Mouse (Mus musculus): ENCODE results near the gene Sdk1.

Sdk1 gene

DNA sequence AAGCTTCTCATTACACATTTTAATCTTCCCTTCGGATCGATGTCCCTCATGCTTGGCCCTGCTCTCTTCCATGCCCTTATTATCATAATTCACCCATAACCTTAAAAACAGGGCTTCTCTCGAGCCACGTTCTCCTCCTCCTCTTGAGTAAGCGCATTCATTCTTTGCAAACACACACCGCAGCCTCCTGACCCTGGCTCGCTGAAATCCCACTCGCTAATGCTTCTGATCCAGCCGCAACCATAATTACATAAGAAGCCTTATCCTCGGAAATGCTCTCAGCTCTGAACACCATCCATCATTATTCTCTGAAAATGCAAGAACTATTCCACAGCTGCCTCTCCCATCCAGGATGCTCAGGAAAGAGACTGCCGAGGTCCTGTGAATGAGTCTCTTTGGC, 866.1 kb downstream of the Sdk1 start:
- intact Hi-C loops (cut with DNase I): no loop called here

DNA sequence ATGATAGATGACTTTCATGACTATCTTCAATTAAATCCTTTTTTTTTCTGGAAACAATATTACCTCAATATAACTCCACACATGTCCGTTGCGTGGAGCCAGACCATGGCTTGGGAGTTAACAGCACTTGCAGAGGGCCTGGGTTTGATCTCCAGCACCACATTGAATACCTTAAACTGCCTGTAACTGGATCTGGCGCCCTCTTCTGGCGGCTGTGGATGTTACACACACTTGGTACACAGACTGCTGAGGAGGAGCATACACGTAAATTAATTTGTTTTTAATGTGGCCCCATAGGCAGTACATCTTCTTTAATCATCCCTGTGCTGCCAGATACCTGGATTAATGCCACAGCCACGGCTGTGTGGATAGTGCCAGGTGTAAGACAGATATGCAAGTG, 870.7 kb downstream of the Sdk1 start:
- intact Hi-C loops (cut with DNase I): no loop called here

DNA sequence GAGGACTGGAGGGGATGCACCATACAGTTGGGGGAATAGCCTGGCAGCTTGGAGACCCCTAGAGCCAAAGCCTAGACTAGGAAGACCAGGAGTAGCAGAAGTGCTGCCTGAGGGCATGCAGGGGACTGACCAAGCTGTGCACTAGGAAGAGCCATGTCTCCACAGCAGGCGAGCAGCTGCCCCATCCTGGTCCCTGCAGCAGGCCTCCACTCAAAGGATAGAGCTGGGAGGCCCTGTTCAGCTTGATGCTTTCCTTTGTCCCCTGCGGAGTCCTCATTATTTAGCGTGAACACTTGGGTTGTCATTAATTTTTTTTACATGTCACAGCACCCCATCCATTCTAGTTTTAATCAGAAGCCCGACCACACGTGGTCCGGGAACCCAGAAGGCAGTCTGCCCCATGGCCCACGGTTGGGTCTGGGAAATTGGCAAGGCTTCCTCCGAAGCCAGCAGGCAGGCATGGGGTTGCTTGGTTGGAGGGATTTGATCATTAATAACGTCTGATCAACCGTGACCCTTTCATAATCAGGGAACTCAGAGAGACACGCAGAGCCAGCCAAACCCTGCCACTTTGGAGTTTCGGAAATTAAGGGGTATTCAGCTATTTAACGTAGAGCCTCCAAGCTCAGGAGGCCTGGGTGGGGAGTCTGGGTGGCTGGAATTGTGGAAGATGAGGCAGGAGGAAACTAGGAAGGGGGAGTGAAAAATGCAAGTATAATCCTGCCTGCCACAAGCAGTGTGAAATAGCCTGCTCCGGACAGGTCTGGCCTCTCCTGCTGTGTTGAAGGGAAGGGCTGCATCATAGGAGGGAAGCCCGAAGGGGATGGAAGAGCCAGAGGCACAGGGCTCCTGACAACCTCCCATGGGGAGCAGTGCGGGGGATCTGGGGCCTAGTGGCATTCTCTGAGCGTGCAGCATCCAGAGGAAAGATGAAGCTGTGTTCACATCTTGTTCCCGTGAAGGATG, 872.2 kb downstream of the Sdk1 start:
- intact Hi-C loops (cut with DNase I): no loop called here

DNA sequence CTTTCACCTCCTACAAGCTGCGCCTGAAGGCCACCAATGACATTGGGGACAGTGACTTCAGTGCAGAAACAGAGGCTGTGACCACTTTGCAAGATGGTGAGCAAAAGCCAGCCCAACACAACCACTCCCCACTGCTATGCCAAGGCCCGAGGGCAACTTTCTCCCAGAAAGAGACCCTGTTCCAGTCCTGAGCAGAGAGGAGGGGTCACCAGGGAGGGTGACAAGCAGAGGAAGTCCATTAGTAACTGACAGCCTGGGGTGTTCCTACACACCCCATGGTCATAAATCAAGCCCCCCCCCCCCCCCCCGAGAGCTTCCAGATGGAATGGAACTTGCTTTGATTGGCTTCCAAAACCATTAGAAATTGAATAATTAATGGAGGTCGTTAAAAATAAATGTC, 886.5 kb downstream of the Sdk1 start:
- intact Hi-C loops (cut with DNase I): no loop called here

DNA sequence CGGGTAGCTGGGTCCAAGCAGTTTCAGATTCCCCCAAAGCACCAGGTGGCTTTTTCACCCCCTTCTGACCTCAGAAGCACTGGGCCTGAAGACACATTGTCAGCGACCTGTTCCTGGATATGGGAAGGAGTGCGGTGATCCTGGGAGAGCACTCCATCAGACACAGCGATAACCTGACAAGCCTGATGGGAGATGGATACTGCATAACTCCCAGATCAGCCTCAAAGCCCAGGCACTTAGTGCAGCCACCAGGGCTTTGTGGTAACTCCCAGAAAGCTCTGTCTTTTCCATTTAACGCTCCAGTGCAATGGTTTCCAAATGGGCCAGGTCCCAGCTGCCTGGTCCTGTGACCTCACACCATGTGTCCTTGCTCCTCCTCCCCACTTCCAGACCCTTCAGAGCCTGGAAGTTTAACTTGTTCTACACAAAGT, 886.9 kb downstream of the Sdk1 start:
- intact Hi-C loops (cut with DNase I): no loop called here

DNA sequence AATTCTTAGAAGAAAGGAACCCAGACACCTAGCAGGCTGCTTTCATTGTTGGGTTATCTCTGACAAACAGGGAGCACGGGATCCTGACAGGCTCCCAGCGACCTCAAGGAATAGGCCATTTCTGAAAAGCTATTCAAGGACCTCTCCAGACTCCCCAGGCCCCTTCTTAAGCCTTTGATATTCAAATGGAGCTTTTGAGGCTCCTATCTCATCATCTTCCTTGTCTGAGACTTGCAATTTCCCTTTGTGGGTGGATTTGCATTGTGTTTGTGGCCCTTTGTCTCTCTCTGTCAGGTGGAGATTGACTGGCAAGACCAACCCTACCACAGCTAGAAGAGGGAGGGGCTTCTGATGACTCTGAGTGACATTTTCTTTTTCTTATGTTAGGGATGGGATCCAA, 888.7 kb downstream of the Sdk1 start:
- intact Hi-C loops (cut with DNase I): no loop called here

DNA sequence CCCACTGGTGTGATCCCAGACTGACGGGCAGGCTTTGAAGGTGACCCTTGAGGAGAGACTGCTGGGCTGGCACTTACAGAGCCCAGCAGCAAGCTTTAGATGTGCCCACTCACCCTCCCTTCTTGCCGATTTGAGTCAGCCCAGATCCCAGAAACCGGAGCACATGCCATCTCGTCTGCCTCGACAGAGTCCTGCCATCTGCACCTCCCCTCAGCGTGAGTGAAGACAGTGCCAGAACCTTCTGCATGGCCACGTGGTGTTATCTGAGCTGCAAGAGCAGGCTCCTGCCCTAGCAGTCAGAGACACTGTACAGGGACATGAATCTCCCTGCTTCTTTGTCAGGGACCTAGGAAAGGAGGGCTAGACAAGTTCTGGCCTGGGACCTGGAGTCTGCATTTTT, 898.7 kb downstream of the Sdk1 start:
- intact Hi-C loops (cut with DNase I): no loop called here

DNA sequence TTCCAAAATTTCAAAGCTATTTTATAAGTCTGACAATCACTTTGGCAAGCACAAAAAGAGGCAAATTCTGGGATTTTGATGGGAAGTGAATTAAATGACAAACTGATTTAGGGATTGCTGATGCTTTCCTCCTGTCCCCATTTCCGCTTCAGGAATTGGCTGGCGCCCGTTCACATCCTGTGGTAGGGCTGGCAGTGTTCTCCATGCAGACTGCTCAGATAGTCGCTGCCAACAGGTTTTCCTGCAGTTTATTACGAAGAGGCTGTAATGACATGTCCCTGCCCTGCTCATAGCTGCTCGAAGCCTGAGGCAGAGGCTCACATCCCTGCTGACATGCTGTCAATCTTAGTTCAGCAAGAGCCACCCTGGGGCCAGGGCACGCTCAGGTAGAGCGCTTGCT, 908.3 kb downstream of the Sdk1 start:
- intact Hi-C loops (cut with DNase I): no loop called here

DNA sequence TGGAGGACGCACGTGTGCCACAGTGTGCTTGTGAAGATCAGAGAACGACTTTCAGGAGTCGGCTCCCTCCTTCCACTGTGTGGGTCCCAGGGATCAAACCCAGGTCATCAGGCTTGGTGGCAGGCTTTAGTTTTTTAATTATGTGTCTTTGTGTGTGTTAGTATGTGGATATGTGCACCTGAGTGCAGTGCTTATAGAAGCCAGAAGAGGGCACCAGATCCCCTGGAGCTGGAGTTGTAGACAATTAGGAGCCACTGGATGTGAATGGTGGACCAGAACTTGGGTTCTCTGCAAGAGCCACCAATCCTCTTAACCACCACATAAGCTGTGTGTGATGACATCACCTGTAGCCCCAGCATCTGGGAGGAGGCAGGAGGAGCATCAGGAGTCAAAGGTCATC, 909.5 kb downstream of the Sdk1 start:
- intact Hi-C loops (cut with DNase I): no loop called here

DNA sequence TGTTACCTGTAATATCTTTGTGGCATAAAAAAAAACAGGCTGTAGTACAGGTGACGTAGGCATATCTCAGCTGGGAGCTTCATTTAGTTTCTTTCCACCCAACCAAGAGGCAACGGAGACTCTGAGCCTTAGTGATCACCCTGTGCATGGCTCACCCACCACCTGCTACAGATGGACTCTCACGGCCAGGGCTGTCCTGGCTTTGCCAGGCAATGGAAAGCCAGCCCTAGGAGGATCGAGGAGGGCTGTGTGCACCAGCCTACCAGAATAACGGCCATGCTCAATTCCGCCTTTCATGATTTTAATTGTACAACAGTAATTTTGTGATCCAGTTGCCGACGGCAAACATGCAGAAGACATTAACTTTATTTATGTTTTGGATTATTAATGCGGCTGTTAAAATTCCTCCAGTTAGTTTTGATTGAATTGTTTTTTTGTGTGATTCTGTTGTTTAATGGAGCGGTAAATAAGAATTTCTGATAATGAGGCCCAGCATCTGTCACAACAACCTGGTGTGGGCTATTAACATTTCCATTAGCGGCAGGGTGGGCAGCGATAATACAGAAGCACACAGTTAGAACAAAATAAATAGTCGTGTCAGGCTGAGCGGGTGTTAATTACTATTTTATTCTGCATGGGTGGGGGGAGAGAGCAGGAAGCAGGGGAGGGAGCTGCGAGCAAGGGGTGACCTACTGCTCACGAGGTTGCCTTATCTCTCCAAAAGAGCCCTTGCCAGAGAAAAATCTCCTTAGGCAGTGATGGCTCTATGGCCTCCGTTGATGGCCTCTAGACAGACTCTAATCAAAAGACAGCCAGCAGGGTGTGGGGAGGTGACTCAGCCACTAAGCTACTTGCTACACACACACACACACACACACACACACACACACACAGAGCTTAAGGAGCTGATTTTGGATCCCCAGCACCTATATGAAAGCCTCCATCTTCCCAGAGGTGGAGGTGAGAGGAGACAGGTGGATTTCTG, 915.9 kb downstream of the Sdk1 start:
- intact Hi-C loops (cut with DNase I): no loop called here

DNA sequence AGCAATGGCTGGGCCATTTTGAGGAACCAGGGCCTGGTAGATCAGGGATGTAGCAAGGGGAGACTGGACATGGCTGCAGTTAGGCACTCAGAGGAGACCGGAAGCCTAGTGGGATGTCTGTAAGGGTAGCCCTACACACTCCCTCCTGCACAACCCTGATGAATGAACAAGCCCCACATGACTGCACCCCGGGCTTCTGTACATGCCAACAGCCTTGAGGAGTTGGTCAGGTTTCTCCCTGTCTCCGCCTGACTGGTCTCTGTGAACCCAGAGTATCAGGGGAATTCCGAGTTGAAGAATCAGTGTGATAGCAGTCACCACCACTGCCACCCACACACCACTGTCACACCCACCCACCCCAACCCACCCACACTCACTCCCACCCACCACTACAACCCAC, 922.2 kb downstream of the Sdk1 start:
- intact Hi-C loops (cut with DNase I): no loop called here

DNA sequence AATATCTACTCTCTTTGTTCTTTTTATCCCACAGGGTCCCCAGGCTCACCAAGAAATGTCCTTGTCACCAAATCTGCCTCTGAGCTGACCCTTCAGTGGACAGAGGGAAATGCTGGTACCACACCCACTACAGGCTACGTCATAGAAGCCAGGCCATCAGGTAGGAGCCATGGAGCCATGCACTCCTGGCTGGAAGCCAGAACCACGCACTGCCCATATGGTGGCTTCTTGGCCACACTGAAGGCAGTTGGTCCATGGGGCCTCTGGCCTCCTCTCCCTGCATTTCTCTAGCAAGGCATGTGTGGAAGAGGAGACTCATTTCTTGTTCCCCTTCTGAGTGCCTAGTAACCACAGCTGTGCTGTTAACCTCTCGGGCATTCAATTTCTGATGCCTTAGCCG, 932.3 kb downstream of the Sdk1 start:
- intact Hi-C loops (cut with DNase I): no loop called here

DNA sequence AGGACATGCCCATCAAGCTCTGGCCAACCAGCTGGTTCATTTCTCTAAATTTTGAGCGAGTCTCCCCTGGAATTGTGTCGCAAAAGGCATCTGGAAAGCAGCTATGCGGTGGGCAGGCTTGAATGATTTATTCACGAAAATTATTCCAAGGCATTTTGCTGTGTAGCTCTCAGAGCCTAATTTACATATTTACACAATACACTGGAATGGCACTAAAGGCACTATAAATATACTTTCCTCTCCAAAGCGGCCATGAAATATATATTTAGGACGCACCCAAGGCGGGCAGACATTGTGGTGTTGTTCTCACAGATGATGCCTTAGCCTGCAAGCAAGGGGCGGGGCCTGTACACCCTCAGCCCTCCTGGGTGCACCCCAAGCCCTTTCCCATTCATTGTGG, 936.9 kb downstream of the Sdk1 start:
- intact Hi-C loops (cut with DNase I): no loop called here

DNA sequence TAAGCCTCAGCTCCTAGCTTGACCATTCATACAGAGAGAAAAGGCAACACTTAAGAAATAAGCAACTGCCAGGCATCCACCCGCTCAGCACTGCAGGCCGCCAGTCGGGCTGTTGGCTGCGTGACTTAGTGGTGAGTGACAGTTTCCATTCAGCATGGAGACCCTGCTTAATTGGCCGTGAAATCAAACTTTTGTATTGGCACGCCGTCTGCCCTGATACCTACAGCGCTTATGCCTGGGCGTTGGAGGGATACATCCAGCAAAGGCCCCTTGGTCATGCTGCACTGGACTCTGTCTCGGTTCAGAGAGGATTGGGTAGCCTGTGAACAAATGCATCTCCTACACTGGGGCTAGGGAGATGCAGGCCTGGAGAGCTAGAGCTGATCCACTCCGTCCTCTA, 938.0 kb downstream of the Sdk1 start:
- intact Hi-C loops (cut with DNase I): no loop called here

DNA sequence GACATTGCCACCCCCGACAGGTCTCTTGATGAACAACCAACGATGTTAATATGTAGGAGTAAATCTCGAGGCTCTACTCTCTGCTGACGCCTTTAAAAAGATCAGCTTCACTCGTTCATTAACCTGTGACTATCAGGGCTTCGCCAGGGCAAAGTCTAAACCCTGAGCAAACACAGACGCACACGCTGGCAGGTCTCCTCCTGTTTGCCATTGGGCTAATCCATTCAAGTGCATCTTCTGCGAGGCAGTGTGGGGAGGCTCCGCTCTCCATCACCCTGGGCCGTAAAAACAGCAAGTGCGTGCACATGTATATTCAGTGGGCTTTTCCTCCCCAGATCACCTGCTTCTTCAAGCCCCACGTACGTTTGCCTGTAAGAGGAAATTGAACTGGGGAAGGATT, 940.6 kb downstream of the Sdk1 start:
- intact Hi-C loops (cut with DNase I): no loop called here

DNA sequence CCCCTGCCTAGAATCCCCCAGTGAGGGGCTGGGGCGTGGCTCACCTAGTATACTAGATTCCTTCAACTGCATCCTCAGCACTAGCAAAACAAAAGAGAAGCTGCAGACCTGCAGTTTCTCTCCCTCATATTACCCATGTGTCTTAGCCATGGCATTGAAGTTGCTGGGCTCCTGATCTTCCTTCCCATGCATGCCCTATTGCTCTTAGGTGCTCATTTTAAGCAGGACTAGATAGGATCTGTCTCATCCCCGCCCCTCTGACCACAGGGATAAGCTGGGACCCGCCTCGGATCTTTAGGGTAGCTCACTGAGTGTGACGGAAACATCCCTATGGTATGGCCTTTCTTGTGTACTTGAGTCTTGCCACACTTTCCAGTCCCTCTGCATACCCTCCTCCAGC, 947.5 kb downstream of the Sdk1 start:
- intact Hi-C loops (cut with DNase I): no loop called here

DNA sequence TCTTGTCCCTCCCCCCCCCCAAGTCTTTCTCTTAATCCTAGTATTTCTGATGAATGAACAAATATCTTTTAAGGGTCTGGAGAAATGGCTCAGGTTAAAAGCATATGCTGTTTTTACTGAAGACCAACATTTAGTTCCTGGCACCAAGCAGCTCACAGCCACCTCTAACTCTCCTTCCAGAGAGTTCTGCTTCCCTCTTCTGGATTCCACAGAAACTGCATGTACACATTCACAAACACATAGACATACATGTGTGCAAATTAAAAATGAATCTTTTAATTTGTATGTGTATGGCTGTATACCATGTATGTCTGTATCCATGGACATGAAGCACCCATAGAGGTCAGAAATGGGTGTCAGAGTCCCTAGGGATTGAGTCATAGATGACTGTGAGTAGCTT, 968.6 kb downstream of the Sdk1 start:
- intact Hi-C loops (cut with DNase I): loop anchor here (5.0 to 10.0 kb wide), 2 partner anchors 223 to 1115 kb away; no protein-coding TSS in a partner anchor

DNA sequence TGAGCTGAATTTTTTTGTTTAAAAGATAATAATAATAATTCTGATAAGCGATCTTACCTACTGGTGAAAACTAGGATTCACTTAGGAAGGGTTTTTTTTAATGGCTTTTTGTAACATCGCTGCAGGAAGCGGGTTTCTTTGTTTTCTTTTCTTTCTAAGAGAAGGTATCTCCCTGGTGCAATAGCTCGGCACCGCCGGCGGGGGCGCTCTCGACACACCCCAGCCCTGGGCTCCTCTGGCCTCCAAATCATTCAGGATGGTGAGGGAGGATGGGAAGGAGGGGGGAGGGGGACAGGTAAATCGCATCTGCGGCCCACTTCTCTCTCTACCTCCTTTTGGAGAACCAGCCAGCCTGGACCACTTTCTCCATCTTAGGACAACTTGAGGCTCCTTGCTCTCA, 971.0 kb downstream of the Sdk1 start:
- intact Hi-C loops (cut with DNase I): loop anchor here (10.0 kb wide), 1 partner anchor 1117 kb away; no protein-coding TSS in a partner anchor

DNA sequence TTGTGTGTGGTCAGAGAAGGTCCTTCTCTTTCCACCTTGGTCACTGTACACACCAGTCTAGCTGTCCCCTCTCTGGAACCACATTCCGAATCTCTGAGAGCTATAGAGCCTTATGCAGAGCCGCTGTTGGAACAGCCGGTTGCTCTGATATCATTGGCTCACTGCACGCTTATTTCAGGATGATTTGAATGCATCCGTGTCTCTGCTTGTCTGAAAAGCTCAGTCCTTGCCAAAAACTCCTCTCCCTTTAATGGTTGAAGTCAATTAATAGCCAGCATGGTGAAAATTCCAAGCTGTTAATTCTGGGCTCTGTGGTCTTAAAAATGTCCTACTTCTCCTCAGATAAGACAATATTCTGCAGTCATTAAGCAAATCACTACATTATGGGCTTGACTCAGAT, 974.7 kb downstream of the Sdk1 start:
- intact Hi-C loops (cut with DNase I): loop anchor here (10.0 kb wide), 1 partner anchor 1121 kb away; no protein-coding TSS in a partner anchor

DNA sequence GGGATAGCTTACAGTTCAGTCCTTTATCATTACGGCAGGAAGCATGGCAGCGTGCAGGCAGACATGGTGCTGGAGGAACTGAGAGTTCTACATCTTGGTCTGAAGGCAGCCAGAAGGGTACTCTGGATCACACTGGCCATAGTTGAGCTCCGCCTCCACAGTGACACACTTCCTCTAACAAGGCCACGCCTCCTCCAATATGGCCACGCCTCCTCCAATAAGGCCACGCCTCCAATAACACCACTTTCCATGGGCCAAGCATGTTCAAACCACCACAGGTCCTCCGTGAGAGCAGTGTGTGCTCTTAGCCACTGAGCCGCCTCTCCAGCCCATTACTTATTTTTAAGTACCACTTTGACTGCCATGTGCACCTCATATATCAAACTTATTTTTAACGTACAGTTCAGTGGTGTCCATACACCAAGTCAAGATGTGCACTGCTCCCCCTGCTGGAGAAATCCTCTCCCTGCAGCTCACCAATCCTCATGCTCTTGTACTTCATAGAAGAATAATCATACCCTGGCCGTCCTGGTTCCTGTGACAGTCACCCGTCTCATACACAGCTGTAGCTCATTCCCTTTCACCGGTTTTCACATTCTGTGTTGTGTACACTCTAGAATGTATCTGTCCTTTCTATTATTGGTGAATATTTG, 979.7 kb downstream of the Sdk1 start:
- intact Hi-C loops (cut with DNase I): no loop called here
